Mouse (Mus musculus) megakaryocyte, embryonic 14.5 days (primary cell): ENCODE results near the gene Casp7.

Experiments
- FLI1 ChIP-seq: IDR thresholded peaks from 2 replicates; pipeline ENCODE4 v1.6.1; 2012; ENCODE audit warnings: low read length, inconsistent platforms, mixed read lengths
- GATA1 ChIP-seq: IDR thresholded peaks from 3 replicates; pipeline ENCODE4 v1.6.1; 2012; ENCODE audit warnings: mixed read lengths, low read length, inconsistent platforms, borderline replicate concordance

GRCm38 (mm10) chr19:56419452-56419851 lies 22.5 kb downstream of the Casp7 start:
- TF ChIP-seq GATA1 (no peak), FLI1 (no peak)
